Mouse (Mus musculus) embryonic fibroblast, embryonic 13.5 days (primary cell): ENCODE measurements around the gene Mtif2.

Source experiments
- CTCF ChIP-seq: IDR thresholded peaks from 2 replicates; pipeline ENCODE4 v1.5.1; 2011; ENCODE audit warnings: mild to moderate bottlenecking, control low read depth, low read length, moderate library complexity, borderline replicate concordance; ENCODE audit not compliant: insufficient read depth
- POLR2A ChIP-seq: IDR thresholded peaks from 2 replicates; pipeline ENCODE4 v1.6.1; 2011; ENCODE audit warnings: low read depth, mild to moderate bottlenecking, control low read depth, low read length, moderate library complexity

DNA sequence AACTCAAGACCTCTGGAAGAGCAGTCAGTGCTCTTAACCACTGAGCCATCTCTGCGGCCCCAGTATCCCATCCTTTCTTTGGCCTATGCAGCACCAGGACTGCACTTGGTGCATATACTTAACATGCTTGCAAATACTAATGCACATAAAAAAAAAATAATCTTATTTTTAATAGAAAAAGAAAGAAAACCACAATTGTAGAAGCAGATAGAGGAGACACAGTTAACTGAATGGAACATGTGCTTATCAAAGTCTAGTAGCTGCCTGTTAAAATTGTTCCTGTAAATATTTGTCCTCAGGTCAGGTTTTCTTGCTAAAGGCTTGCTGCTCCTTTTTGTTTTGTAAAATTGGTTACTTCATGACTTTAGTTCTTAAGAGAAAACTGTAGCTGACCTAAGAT lies 12.0 kb downstream of the Mtif2 start:
- TF ChIP-seq POLR2A (no peak), CTCF (no peak)
